Mouse (Mus musculus) thymus, postnatal 4 days (tissue): ENCODE results near the gene Foxp1.

Experiments
- DNase-seq: peaks from one replicate; pipeline ENCODE4 v3.0.0; 2021

Foxp1 gene

GRCm38 (mm10) chr6:99519806-99520675 is 2.5 kb downstream of the Foxp1 start:
- DNase-seq = peak; percentile 71

- no peak for DNase-seq
These were observed 3.5 kb downstream of the Foxp1 start for GRCm38 (mm10) chr6:99519052-99519451.

- peak; percentile 22 for DNase-seq
These were observed 6.8 kb downstream of the Foxp1 start for GRCm38 (mm10) chr6:99515667-99516199.

GRCm38 (mm10) chr6:99511862-99512261 is 10.7 kb downstream of the Foxp1 start:
- DNase-seq = no peak

- no peak for DNase-seq
These were observed 13.3 kb downstream of the Foxp1 start for GRCm38 (mm10) chr6:99509189-99509592.

GRCm38 (mm10) chr6:99506816-99507215 is 15.7 kb downstream of the Foxp1 start:
- DNase-seq = peak; percentile 65

- DNase-seq = no peak
These were observed 18.8 kb downstream of the Foxp1 start for GRCm38 (mm10) chr6:99503741-99504140.

- no peak for DNase-seq
These were observed 19.8 kb downstream of the Foxp1 start for GRCm38 (mm10) chr6:99502727-99503126.

- no peak for DNase-seq
These were observed 20.2 kb downstream of the Foxp1 start for GRCm38 (mm10) chr6:99502314-99502713.

GRCm38 (mm10) chr6:99500570-99501270 is 21.8 kb downstream of the Foxp1 start:
- DNase-seq = no peak

GRCm38 (mm10) chr6:99498082-99498481 is 24.4 kb downstream of the Foxp1 start:
- peak; percentile 38 for DNase-seq

- no peak for DNase-seq
These were observed 26.4 kb downstream of the Foxp1 start for GRCm38 (mm10) chr6:99496114-99496513.

GRCm38 (mm10) chr6:99492937-99493336 is 29.6 kb downstream of the Foxp1 start:
- no peak for DNase-seq

- no peak for DNase-seq
These were observed 30.5 kb downstream of the Foxp1 start for GRCm38 (mm10) chr6:99491979-99492544.

GRCm38 (mm10) chr6:99491146-99491545 is 31.4 kb downstream of the Foxp1 start:
- no peak for DNase-seq

- DNase-seq = no peak
These were observed 32.4 kb downstream of the Foxp1 start for GRCm38 (mm10) chr6:99489900-99490648.

GRCm38 (mm10) chr6:99489423-99489822 is 33.1 kb downstream of the Foxp1 start:
- no peak for DNase-seq

- DNase-seq = peak; percentile 35
These were observed 36.5 kb downstream of the Foxp1 start for GRCm38 (mm10) chr6:99485884-99486640.

- DNase-seq = peak; percentile 73
These were observed 37.2 kb downstream of the Foxp1 start for GRCm38 (mm10) chr6:99485217-99485883.

- no peak for DNase-seq
These were observed 37.7 kb downstream of the Foxp1 start for GRCm38 (mm10) chr6:99484884-99485216.

- no peak for DNase-seq
These were observed 38.3 kb downstream of the Foxp1 start for GRCm38 (mm10) chr6:99484197-99484725.
